ENCODE assay signal across 7 mouse cellular contexts in genomic region chr2:5770708-5771241, GRCm38 (mm10).
DNase-seq lines count a peak whose midpoint lies in the region.

No protein-coding gene starts in this region.

- peak; percentile 42 for DNase-seq in urinary bladder, postnatal 14 days (ENCODE audit: low spot score)
- no peak for DNase-seq in urinary bladder, postnatal 10 days (ENCODE audit: low spot score)
- DNase-seq in brain, adult 2 months (ENCODE audit: low read depth, low spot score), result peak; percentile 94
- peak; percentile 61 for DNase-seq in fibroblast of lung, adult 2 months (ENCODE audit: low read depth)
- DNase-seq in kidney, postnatal 36 days, result peak; percentile 44 to 58
- DNase-seq in lung, postnatal 10 days, result peak; percentile 69
- DNase-seq in right cerebral cortex, postnatal 10 days (ENCODE audit: low spot score in 2 of 2), result peak; percentile 75 to 85
